25 mouse cellular contexts compared by ENCODE assay signal in the genomic region with DNA sequence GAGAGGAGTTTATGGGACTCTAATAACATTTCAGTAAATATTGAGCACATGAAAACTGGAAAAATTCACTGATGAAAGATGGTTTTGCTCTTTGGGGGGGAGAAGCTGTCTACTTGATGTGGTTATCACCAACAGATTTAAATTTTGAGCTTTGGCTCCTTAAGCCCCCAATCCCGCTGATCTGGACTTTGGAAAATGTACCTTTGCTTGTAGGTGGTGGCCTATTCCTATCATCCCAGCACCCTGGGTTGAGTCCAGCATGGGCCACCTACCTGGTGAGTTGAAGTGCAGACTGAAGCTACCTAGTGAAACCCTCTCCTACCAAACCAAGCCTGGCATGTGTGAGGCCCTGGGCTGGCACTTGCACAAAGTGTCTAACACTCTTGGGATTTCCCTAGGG.
"Had no signal": no experiment of that assay in that cellular context is flagged by ENCODE, and none has a peak within 500 bp of the region (broad histone marks: within the 10 kb centered on the region; RNA-seq: fewer than 3 reads in every experiment).

No protein-coding gene starts in this region.

- DNase-seq: forebrain, postnatal 0 days; gastrocnemius, postnatal 14 days; gastrocnemius, postnatal 36 days; heart, adult 2 months; heart, postnatal 14 days; heart, postnatal 36 days; kidney, adult 11 months; kidney, adult 2 months; kidney, adult 9 months; kidney, postnatal 14 days; kidney, postnatal 36 days; layer of hippocampus, postnatal 36 days; left cerebral cortex, postnatal 4 days had no signal

- H3K27me3 ChIP-seq: heart, embryonic 13.5 days; heart, embryonic 15.5 days; hindbrain, embryonic 13.5 days; hindbrain, embryonic 15.5 days; kidney, embryonic 15.5 days; limb, embryonic 13.5 days; limb, embryonic 15.5 days; liver, embryonic 12.5 days had no signal

- H3K4me3 ChIP-seq: heart, adult 2 months; heart, embryonic 13.5 days; heart, embryonic 15.5 days; hindbrain, embryonic 13.5 days; kidney, embryonic 15.5 days; limb, embryonic 13.5 days; limb, embryonic 15.5 days had no signal

- H3K4me2 ChIP-seq: heart, embryonic 11.5 days; heart, embryonic 13.5 days; heart, embryonic 15.5 days; kidney, embryonic 15.5 days; limb, embryonic 13.5 days; limb, embryonic 15.5 days had no signal

- H3K27ac ChIP-seq: heart, adult 2 months; heart, embryonic 13.5 days; heart, embryonic 15.5 days; hindbrain, embryonic 13.5 days; hindbrain, embryonic 15.5 days; hindbrain, postnatal 0 days; kidney, embryonic 15.5 days; kidney, postnatal 0 days; limb, embryonic 13.5 days; limb, embryonic 15.5 days; liver, embryonic 12.5 days had no signal

- H3K36me3 ChIP-seq: heart, embryonic 13.5 days; heart, embryonic 15.5 days; kidney, embryonic 15.5 days; limb, embryonic 15.5 days had no signal

- ATAC-seq: forebrain, postnatal 0 days; hindbrain, postnatal 0 days; intestine, embryonic 16.5 days; liver, embryonic 12.5 days had no signal

- H3K9ac ChIP-seq: forebrain, postnatal 0 days; heart, embryonic 13.5 days; heart, embryonic 15.5 days; hindbrain, embryonic 13.5 days; hindbrain, embryonic 15.5 days; kidney, embryonic 15.5 days; limb, embryonic 13.5 days; limb, embryonic 15.5 days; liver, embryonic 12.5 days had no signal

- H3K9me3 ChIP-seq: heart, embryonic 13.5 days; heart, embryonic 15.5 days; hindbrain, embryonic 13.5 days; hindbrain, embryonic 15.5 days; kidney, embryonic 15.5 days; limb, embryonic 13.5 days; limb, embryonic 15.5 days; liver, embryonic 12.5 days had no signal
